Mouse (Mus musculus) gastrocnemius, postnatal 10 days (tissue): ENCODE measurements around the gene Gm7029. TPM values are rescaled to one million over a fixed set of nuclear protein-coding genes. Genes with fewer than 3 reads are reported as not detected.
"Not testable (repeated sequence)": the region's sequence is repeated elsewhere in the genome, so short reads cannot be mapped to it uniquely, and the experiment has no call there.

Experiments used
- DNase-seq: peaks from one replicate; pipeline ENCODE4 v3.0.0; 2021; ENCODE audit warnings: mixed read lengths
- long read RNA-seq, 2 experiments: library from polyadenylated mRNA; stranded (forward); transcript quantifications; one replicate each; pipeline ENCODE4 v2.0.0; 2021
- total RNA-seq, 2 experiments: library from RNA; stranded (reverse); gene quantifications; 2 replicates each; pipeline ENCODE4 v1.2.3; 2021

Gene Gm7029
- not detected for total RNA-seq
- long read RNA-seq, experiment 1: 0 reads
- long read RNA-seq, experiment 2: 0 reads

DNA sequence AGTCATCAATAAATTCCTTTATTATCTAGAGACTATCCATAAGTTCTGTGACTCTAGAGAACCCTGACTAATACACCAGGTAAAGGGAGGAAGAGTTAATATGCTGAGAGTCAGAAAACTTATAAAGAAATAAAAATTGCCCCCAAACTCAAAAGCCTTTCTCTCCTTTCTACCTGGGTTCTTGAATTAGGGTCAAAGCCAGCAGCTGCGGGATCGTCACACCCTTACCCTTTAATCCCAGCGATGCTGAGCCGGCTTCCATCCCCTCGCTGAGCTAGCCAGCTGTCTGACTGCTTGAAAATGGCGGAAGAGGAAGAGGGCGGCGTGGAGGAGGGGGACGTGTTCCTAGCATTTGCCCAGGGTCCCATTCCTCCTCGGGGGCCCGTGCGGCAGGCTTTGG, at the start of gene Gm7029:
Gm7029 (plus strand) TSS at position 301 of the 400 bp plus-strand sequence.
- not testable (repeated sequence) for DNase-seq

DNA sequence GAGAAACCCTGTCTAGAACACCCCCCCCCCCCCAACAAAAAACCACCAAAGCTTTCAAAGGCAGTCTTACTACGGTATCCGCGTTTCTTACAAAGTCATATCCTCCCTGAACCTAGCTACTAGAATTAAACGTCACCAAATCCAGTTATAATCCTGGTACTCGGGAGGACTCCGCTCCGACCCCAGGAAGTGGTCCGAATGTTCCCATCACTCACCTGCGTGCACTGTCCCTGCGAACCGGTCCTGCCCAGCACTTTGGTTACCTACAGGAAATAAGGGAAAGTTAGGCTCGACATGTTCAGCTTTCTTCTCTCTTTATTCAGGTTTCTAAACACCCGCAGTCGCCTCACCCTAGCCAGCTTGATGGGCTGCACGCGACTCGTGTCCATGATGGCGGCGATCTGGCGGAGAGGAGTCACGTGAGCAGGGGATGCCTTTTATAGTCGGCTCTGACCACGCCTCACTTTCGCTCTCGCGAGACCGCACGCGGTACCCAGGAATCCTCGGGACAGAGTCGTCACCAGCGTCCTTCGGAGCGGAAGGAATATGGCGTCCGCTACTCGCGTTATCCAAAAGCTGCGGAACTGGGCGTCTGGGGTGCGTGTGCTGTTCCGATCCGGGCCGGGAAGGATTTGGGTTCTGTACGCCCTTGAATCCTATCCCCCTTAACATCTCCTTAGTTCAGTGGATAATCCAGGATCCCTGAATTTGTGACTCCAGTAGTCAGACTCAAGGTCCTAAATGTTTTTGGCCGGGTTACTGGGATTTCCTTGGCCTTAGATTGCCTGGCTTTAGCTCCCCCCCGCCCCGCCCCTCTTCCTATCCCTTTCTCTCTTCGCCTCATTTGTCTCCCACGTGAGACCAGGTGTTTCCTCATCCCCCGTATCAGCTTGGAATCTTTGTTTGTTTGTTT, 49.3 kb upstream of the Gm7029 start, which contains the start of the genes Rps28 and Ndufa7:
Rps28 (minus strand) TSS at position 479 of the 913 bp plus-strand sequence.
Ndufa7 (plus strand) TSS at position 489 of the 913 bp plus-strand sequence.
- peak; percentile 96 for DNase-seq

DNA sequence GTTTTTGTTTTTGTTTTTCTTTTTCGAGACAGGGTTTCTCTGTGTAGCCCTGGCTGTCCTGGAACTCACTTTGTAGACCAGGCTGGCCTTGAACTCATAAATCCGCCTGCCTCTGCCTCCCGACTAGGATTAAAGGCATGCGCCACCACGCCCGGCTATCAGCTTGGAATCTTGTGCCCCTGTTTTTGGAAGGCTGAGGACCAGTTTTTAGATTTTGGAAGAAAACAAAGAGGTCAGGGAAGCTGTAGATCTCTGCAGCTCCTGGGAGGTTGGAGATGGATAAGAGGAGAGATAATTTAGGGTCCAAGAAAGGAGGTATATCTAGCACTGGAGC, 48.7 kb upstream of the Gm7029 start:
- not testable (repeated sequence) for DNase-seq

DNA sequence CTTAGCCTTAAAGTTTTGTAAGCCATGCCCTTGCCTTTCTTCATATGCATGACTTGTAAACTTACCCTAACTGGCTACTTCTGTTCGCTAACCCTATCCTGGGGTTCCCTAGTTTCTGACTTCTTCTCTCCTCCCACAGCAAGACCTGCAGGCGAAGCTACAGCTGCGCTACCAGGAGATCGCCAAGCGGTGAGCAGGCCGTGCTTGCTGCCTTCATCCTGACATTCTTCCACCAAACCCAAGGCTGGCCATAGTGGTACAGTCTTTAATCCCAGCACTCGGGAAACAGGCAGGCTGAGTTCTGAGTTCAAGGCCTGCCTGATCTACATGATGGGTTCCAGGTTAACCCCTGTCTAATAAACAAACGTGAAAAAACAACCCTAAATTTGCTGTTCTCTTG, 48.2 kb upstream of the Gm7029 start:
- no peak for DNase-seq

DNA sequence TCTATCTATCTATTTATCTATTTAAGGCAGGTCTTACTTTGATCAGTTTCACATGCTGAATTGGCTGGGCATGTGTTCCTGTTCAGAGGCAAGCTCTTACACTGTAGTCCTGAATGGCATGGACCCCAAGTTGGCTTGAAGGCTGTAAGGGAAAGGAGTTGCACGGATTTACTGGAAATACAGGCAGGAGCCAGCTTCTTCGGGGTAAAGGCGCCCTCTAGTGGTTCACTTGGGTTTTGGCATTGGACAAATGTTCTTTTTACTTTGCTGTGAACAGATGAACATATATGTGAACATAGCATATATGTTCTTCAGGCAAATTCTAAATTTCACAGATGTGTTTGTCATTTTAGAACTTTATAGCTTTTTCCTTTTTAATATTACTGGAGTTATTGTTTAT, 46.8 kb upstream of the Gm7029 start:
- DNase-seq: peak; percentile 68

DNA sequence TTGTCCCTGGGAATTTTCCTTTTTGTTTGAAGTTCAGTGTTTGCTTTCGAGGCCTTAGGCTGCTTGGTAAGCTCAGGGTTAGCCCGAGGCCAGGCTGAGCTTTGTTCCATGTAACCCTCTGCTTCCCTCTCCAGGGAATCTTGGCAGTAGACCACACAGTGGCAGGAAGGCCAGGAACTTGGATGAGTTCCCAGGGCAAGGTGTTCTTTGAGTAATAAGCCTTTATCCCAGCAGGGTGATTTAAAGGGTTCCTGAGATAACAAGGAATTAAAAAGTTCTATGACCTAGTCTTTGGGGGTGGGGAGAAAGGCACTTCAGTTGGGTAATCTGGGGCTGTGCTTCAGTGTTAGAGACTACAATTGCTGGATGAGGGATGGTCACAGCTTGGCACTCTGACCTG, 44.7 kb upstream of the Gm7029 start:
- DNase-seq: no peak

DNA sequence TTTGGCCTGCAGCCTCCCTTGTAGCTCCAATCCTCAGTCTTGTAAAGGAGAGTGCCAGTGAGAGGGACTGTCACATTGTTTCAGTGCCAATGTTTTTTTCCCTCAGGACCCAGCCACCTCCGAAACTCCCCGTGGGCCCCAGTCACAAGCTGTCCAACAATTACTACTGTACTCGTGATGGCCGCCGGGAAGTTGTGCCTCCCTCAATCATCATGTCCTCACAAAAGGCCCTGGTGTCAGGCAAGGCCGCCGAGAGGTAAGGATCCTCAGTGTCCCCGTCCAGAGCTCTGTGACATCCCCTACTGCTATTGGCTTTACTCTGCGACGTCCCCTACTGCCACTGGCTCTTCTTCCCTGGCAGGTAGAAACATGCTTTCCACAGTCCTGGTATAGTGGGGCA, 44.1 kb upstream of the Gm7029 start:
- DNase-seq: no peak

DNA sequence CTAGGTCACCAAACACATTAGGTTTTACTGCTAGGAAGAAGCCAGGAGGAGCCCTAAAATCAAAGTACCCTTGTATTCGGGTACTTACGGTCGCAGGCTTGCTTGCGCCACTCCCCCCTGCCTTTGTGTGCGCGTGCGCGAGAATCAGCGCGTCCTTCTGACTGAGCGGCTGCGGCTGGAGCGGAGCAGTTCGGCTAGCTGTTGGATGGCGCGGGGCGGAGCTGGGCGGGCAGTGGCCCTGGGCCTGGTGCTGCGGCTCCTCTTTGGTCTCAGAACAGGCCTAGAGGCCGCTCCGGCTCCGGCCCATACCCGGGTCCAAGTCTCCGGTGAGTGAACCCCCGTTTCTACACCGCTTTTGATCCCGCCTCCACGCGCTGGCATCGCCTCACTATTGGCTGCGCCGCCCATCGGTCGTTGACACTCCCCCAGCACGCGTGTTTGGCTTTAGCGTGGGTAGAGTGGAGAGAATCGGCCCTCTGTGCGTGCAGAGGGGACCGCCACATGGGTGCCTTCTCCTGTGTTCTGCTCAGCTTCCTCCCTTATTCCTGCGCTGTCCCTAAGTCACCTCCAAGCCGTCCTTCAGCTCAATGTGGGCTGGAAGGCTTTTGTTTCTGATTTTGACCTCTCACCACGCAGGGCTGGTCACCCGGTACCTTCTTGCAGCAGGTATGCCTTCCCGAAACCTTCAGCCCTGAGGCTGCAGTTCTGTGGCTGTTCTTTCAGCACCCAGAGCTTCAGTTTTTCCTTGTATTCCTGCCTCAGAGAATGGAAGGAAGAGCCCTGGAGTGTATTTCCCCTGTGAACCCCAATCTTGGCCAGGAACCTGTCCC, 30.5 kb upstream of the Gm7029 start, which contains the start of gene Cd320:
Cd320 (plus strand) TSS at position 126 of the 830 bp plus-strand sequence.
- peak; percentile 90 for DNase-seq

DNA sequence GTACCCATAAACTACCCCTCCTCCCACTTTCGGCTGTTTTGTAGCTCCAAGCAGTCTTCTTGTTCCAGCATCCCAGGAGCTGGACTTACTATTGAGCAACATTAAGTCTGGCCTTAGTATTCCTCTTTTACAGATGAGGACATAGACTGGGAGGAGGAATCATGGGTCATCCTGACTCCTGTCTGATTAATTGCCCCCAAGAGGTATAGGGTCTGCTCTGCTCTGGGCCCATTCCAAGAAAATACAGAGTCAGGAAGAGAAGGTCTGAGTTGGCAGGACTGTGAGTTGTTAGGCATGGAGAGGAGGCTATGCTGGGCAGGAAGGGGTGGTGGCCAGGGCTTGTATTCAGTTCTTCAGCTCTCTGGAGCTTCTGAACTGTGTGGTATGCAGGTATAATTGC, 29.4 kb upstream of the Gm7029 start:
- no peak for DNase-seq

DNA sequence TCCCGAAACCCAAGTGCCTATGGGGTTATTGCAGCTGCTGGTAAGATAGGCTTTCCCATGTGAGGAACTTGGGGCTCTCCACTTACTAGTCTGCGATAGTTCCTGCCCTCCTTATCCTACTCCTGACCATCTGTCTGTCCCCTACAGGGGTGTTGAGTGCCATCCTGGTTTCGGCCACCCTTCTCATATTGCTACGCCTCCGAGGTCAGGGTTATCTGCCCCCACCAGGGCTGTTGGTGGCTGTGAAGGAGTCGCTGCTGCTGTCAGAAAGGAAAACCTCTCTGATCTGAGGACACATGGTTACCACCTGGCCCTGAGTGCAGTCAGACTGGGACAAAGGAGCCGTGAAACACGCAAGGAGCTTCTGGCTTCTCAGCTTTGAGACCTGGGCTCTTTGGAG, 25.5 kb upstream of the Gm7029 start:
- DNase-seq: no peak

DNA sequence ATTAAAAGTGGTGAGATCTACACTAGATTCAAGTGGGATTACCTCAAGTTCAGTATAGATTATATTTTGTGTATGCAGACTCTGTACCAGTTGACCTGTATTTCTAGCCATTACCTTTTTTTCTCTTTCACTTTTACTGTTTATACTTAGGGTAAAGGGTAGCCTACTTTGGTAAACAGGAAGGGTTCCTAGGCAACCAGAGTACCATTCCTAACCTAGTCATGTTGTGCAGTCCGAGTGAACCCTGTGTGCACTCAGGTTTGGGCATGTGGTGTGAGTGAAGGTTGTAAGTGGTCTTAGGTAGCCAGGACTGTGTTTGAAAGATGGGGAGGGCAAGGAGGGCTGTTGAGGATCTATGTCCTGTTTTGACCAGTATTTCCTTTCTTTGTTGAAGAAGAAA, 22.3 kb upstream of the Gm7029 start:
- no peak for DNase-seq

DNA sequence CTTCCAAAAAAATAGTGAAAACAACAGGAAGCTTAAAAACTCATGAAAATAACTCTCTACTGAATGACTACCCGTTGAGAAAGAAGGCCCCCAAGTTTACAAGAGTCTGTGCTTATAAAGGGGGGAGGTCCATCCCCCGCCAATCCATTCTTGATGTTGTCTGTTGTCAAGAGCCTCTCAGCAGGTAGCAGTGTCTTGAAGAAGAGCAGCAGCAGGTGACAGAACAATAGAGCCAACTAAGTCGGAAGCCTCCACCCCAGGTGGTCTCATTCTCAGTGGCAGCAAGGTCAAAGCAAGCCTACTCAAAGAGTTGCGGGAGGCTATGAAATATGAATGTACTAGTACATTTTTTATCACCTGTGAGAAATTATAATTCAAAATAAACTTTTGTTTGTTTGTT, 15.8 kb upstream of the Gm7029 start:
- DNase-seq: no peak

DNA sequence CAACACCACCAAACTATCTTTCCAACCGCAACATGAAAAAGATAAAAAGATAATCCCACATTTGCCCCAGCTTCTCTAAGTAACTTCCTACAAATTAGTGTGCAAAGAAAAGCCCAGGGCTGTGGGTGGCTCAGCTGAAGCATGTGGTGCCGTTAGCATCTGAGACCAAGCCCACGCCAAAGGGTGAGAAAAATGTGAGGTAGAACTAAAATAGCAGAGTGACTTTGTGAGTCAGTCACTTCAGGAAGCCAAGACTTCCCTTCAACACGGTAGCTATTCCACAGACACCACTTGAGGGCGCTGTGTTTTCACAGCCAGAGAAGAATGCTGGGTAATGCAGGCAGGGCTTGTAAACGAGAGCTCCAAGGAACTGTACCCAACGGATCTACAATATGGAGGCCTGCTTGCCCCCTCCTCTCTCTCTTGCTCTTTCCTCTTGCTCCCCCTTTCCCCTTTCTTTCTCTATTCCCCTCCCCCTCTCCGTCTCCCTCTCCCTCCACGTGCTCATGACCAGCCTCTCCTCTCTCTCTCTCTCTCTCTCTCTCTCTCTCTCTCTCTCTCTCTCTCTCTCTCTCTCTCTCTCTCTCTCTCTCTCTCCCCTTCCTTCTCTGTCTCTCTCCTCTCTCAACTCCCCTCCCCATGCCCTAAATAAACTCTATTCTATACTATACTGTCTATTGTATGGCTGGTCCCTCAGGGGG, 8.2 kb upstream of the Gm7029 start:
- DNase-seq: peak; percentile 40

DNA sequence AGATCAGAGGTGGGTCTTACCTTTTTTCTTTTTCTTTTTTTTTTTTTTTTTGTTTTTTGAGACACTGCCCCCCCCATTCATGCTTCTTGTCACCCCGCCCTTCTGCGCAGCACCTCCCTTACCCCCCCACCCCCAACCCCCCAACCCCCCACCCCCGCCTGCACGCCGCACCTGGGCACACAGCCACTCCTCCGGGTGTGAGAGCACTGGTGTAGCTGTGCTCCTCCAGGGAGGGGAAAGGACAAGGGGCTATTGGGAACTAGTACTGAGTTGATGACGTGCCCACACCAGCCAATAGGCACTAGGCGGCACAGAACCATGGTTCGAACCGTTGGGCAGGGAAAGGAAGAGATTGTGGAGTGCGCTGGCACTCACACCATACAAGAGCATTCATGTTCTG, 774 bp downstream of the Gm7029 start:
- DNase-seq: no peak

DNA sequence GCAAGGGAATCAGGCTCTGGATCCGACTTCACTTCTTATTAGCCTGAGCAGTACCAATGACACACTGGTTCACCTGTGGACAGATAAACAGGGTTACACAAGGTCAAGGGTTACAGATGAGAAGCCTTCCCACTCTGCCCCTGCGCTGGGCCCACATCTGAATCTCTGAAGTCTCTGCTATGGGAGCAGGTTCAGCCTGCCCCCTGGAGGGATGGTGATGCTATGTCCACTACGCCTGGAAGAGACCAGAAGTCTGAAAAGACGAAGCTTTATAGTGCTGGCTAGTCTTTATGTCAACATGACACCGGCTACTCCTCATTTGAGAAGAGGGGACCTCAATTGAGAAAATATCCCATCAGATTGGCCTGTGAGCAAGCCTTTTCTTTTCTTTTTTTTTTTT, 2.2 kb downstream of the Gm7029 start:
- DNase-seq: not testable (repeated sequence)

DNA sequence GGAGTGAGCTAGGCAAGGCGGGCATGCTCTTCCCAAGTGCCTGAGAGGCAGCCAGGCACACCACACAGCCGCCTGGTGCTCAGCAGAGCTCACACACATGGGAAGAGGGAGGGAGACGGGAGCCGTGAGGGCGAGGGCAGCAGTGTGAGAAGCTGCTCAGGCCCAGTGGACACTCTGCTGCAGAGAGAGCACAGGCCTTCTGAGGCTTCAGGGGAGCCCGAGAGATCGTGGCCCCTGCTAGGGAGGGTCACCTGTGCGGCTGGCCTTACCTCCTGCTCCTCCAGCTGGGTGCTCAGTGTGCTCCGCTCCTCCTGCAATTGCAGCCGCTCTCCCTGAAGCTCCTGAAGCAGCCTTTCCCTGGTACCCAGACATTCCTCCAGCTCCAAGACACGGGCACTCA, 10.7 kb downstream of the Gm7029 start:
- not testable (repeated sequence) for DNase-seq

DNA sequence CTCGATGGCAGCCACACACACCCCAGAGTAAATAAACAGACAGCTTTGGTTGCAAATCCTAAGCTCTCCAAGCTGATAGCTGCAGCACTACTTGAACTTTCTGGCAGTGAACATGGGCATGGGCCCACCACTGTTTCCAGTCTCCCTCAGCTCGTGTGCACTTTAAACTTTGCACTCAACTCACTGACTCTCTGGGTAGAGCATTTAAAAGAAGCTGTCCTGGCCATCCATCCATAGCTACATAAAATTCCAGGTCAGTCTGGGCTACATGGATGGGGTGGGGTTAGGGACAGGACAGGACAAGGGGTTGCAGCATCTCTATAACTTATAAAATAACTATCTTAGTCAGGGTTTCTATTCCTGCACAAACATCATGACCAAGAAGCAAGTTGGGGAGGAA, 14.2 kb downstream of the Gm7029 start:
- not testable (repeated sequence) for DNase-seq

DNA sequence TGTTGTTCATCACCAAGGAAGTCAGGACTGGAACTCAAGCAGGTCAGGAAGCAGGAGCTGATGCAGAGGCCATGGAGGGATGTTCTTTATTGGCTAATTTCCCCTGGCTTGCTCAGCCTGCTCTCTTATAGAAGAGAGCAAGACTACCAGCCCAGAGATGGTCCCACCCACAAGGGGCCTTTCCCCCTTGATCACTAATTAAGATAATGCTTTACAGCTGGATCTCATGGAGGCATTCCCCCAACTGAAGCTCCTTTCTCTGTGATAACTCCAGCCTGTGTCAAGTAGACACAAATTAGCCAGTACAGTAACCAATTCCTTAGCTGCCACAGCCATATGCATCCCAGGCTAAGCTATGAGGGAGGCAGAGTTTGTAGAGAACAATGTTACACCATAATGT, 14.6 kb downstream of the Gm7029 start:
- not testable (repeated sequence) for DNase-seq

DNA sequence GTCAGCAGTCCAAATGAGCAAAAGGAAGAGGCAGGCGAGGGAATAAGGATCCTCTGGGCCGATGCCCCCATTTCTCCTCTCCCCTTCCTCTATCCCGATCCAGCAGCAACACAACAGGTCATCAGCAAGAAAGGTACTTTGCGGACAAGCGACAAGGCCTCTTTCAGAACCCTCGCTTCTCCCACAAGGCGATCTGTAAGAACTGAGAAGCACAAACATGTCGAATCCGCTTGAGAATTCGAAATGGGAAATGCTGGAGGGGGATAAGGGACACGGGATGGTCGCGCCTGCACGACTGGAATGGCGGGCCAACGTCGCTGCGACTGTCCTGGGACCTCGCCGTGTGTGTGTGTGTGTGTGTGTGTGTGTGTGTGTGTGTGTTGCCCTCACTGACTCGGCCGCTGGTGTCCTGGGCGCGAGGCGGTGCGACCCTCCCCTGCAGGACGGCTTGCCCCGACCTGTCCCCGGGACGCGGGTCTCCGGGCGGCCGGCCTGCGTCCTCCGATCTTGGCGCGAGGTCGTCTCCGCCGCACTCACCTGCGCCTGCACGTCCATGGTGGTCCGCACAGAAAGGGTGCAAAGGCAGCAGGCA, 16.4 kb downstream of the Gm7029 start:
- DNase-seq: not testable (repeated sequence)

DNA sequence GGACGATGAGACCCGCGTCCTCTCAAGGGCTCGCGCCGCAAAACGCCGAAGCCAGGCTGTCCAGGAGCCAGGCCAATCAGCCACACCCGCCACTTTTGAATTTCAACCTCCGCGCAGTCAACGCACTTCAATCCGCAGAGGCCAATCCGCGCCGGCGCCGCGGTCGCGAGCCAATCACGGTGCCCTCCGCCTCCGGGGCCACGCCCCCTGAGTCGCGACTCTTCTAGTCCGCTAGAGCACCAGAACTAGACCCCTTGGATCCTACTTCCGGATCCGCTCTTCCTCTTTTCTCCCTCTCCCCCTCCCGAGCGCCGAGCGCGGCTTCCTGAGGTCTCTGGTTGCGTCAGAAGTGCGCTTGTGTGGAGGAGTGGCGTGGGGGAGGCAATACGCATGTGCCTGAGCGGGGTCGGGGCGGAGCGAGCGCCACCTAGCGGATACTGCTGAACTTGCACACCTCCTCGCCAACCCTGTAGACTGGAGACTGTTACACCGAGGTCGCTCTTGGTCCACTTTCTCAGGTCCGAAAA, 17.0 kb downstream of the Gm7029 start, which contains the start of gene Kifc1:
Kifc1 (minus strand) TSS at position 129 of the 527 bp plus-strand sequence.
- peak; percentile 98 for DNase-seq

DNA sequence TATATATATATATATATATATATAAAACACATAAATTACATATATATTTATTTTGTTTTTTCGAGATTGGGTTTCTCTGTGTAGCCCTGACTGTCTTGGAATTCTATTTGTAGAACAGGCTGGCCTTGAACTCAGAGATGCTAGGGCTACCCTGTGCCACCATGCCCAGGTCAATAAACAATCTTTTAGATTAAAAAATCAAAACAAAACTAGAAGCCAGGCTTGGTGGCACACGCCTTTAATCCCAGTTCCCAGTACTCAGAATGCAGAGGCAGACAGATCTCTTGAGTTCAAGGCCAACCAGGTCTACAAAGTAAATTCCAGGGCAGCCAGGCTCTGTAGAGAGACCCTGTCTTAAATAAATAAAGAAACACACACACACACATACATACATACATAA, 17.7 kb downstream of the Gm7029 start:
- no peak for DNase-seq

DNA sequence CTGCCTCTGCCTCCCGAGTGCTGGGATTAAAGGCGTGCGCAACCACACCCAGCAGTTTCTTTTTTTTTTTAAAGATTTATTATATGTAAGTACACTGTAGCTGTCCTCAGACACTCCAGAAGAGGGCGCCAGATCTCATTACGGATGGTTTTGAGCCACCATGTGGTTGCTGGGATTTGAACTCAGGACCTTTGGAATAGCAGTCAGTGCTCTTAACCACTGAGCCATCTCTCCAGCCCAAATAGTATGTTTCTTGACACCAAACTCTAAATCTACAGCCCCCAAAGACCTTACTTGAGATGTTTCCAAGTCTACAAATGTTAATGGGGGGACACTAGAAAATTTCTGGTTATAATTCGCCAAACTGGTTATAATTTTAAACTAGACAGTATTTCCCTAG, 18.3 kb downstream of the Gm7029 start:
- not testable (repeated sequence) for DNase-seq
